Mouse (Mus musculus) kidney, adult 8-10 months (tissue): Measurements from ENCODE around the gene Eif4e.
"Not testable (repeated sequence)": the region's sequence is repeated elsewhere in the genome, so short reads cannot be mapped to it uniquely, and the experiment has no call there.

ENCODE experiments used
- DNase-seq, 2 experiments: peaks; one replicate each; pipeline ENCODE4 v3.0.0; 2022

Eif4e gene

DNA sequence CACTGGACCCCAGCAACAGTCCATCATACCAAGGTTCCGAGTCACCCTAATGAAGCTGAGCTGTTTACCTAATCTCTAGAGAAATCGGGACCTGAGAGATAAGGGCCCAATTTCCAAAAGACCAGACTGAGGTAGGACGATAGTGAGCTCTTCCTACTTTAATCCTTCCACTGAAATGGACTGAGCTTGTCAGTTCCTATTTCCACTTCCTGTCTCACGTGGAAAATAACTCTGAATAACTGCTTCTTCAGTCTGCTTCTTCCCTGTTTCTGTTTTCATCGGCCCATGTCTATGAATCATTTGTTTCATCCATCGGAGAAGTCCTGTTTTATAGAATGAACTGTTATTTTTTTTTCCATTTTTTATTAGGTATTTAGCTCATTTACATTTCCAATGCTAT, 6.8 kb upstream of the Eif4e start:
- DNase-seq: no peak

- no peak for DNase-seq
Observed at GRCm38 (mm10) chr3:138523956-138524355, 2.0 kb upstream of the Eif4e start.

DNA sequence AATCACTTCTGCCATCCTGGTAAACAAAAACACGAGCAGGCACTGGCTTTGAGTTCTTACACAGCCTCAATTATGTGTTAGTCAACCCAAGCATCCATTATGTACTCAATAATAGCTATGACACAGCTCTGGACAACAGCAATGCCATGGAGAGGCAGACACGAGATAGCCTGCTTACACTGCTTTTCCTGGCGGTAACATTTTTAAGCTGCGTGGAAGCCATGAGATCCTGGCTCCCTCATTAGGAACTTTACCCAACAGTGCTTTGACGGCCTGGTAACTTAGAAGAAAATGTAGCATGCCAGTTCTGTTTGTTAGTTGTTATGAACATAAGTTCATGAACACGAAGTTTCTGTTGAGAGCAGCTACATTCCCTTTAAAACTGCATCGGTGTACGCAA, 485 bp upstream of the Eif4e start:
- no peak for DNase-seq

- peak; percentile 98 to 99 for DNase-seq
Observed at GRCm38 (mm10) chr3:138526916-138527666, 1.1 kb downstream of the Eif4e start.

DNA sequence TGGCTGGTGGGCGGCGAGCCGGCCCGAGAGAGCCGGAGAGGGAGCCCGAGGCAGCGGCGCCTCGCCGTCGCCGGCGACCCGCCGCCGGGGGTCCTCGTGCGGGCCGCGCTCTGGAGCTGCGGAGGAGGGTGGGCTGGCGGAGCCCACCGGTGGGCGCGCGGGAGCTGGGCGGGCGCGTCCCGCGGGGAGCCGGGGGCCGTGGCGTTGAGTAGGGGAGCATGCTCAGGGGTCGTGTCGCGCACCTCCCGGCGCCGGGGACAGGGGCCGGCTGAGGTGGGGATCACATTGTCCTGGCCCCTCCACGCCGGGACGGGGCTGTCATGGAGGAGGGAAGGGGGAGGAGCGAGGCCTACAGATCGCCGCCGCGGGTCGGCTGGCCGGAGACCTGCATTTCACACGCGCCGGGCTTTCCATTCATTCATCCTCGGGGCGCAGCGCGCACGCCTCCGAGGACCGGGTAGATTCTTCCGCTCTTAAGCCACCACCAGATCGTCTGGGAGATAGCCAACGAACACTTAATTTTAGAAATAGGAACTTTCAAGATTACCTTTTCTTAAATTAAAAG, 1.8 kb downstream of the Eif4e start:
- peak; percentile 55 to 66 for DNase-seq

DNA sequence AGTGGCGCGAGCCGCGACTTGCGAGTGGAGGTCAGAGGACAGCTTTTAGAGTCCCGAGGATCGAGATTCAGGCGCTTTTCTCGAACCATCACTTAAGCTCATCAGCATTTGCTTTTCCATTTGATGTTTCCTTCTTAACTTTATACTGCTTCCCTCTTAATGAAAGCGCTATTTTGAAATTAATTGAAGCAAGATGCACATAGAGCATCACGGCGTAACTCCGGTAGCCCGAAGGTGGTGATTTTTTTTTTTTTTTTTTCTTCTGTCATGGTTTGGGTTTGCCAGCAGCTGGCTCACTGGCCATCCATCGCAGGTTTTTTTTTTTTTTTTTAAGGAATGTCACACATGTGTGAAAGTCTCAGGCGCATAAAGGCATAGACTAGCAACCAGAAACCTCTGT, 2.3 kb downstream of the Eif4e start:
- no peak for DNase-seq

GRCm38 (mm10) chr3:138530578-138531478, 4.8 kb downstream of the Eif4e start:
- DNase-seq: no peak

DNA sequence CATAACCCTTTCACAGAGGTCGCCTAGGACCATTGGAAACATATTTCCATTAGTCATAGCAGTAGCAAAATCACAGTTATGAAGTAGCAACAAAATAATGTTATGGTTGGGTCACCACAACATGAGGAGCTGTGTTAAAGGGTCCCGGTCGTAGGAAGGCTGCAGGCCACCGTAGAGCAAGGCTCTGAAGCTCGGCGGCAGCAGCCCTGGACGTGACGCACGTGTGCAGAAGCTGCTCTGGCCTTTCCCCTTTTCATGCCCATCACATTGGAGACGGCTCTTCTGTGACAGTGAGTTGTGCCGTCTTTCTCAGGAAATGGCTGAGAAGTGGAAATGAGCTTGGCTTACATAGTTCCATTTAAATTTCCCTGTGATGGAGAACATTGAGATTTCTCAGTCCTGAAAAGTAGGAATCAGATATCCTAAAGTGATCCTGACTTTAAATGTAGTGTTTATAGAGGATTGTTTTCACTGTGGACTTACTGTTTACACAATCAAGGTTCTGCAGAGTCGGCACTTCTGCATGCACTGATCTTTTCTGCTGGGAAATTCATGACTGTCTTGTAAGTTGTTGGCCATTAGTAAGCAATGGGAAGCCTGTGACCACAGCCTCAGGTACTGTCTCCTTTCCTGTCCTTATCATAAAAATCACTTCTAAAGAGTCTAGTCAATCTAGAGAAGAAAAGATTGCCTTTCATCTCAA, 5.7 kb downstream of the Eif4e start:
- no peak for DNase-seq

DNA sequence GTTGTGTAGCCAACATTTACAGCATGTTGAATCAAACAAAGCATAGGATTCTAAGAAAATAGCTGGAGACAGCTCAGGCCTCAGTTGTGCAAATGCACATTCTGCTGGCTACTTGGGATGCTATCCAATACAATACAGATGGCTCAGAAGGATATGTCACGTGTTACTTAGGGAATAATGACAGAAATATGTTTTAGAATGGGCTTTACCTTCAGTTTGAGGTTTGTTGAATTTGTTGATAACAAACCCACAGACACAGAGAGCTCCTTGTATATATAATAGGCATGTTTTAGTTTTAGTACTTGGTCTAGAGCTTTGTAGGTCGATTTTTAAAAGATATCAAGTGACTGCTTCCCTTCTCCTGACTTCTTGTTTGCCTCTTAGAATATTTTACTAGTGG, 6.8 kb downstream of the Eif4e start:
- DNase-seq: no peak

GRCm38 (mm10) chr3:138536031-138536430, 10.1 kb downstream of the Eif4e start:
- DNase-seq: peak; percentile 55 to 58

DNA sequence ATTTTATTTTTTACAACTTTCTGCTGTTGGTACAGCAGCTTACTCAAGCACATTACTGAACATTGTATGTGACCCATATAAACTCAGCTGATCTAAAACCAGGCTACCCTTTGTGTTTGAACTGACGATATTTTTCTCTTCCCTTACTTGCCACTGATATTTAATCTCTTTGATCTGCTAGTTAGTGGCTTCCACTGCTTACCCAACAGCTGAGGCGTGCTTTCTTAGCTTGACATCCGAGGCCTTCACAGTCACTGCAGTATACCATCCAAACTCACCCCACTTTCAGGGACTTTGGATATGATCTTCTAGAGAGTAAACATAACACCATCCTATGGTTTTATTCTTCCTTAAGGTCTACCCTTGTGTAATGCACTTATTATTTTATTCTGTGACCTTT, 16.6 kb downstream of the Eif4e start:
- no peak for DNase-seq

DNA sequence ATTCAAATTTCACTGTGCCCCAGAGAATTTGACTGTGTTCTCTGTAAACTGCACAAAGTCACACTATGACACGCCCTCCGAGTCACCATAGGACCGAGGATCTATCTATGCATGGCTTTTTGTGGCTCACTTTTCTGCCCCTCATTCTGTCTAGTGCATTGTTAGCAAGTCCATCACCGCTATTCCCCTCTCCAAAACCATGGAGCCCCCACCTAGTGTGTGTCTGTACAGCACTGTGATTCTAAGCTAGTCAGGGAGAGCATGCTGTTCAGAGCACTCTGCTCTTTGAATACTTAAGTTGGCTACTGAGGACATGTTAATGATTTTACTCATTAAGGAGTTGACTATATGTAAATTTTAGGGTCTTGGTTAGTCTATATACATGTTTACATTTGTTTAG, 18.1 kb downstream of the Eif4e start:
- no peak for DNase-seq

DNA sequence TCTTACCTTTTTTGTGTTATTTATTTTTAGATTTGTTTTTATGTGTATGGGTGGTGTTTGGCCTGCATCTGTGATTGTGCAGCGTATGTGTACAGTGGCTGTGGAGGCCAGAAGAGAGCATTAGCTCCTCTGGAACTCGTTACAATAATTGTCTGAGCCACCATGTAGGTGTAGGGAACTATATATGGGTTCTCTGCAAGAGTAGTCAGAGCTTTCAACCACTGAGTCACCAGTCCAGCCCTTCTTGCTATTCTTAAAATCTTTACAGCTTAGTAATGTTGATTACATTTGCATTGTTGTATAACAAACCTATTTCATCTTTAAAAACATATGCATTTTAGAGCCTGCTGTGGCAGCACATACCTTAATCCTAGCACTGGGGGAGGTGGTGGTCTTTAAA, 20.7 kb downstream of the Eif4e start:
- no peak for DNase-seq

DNA sequence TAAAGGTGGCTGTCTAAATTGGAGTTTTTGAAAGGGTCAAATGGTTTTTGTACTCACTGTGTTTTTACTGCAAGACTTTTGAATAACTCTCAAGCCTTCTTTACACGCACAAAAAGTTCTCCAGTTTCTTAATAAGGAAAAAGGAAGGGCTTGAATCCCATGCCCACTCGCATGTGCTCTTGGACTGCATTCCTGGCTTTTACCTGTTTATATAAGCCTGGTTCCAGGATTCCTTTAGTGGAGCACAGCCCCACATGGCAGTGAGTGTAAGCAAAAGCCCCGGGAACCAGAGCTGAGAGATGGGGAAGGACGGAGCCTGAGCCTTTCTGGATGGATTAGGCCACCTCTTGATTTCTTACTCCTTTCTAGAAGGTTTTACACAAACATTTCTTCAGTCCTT, 23.1 kb downstream of the Eif4e start:
- DNase-seq: no peak

- no peak for DNase-seq
Observed at GRCm38 (mm10) chr3:138550336-138551123, 24.6 kb downstream of the Eif4e start.

DNA sequence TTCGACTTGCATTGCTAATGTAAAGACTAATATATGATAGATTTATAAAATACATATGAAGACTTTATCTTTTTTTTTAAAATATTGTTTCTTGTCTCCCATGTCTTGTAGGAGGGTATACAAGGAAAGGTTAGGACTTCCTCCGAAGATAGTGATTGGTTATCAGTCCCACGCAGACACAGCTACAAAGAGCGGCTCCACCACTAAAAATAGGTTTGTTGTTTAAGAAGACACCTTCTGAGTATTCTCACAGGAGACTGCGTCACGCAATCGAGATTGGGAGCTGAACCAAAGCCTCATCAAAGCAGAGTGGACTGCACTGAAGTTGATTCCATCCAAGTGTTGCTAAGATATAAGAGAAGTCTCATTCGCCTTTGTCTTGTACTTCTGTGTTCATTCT, 29.3 kb downstream of the Eif4e start:
- DNase-seq: not testable (repeated sequence)

DNA sequence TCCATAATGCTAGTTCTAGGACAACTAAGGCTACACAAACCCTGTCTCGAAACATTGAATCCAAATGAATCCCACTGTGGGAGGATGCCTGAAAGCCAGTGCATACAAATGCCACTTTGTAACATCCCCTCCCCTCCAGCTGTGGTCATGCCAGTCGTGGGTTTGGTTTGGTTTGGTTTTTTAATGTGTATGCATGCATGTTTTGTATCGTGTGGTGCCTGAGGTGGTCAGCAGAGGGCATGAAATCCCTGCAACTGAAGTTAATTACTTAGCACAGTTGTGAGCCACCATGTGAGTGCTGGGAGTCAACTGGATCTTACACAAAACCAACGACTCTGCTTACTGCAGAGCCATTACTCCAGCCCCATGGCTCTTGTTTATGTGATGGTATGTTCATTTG, 32.5 kb downstream of the Eif4e start:
- no peak for DNase-seq

GRCm38 (mm10) chr3:138560242-138560641, 34.3 kb downstream of the Eif4e start:
- DNase-seq: no peak

- no peak for DNase-seq
Observed at GRCm38 (mm10) chr3:138560886-138561285, 34.9 kb downstream of the Eif4e start.

DNA sequence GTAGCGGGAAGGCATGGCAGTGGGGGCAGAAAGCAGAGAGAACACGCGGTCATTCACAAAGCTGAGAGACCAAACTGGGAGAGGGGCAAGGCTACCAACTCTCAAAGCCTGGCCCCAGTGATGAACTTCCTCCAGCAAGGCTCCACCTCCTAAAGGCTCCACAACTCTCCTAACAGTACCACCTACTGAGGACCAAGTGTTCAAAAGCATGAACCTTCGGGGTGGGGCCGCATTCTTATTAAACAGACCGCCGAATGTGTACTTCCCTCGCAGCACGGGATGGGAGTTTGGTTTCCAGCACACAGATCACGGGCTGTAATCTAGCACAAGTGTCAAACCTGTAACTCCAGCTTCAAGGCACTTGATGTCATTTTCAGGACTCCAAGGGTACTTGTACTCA, 52.9 kb downstream of the Eif4e start:
- no peak for DNase-seq

DNA sequence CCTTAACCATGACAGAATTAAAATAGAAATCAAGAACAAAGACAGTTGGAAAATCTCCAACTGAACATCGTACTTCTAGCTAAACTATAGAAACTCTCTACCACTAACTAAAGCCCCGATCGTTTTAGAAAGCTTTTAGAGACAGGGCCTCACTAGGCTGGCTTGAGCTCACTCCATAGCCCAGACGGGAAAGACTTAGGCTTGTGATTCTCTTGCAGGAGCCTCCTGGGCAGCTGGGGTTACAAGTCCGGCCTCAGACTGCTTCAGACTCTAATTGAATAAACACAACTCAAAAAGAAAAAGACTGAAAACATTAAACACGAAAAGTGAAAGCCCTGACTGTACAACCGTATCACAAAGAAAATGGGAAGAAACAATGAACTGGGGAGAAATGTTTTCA, 60.2 kb downstream of the Eif4e start:
- DNase-seq: no peak

- no peak for DNase-seq
Observed at GRCm38 (mm10) chr3:138587137-138587536, 61.2 kb downstream of the Eif4e start.
